In genomic region chr11:81806905-81807659, GRCm38 (mm10) we compare ENCODE assay signal across 32 mouse cellular contexts. TPM values are rescaled to one million over a fixed set of nuclear protein-coding genes. Genes with fewer than 3 reads are reported as not detected.
DNase-seq lines count a peak whose midpoint lies in the region; ATAC-seq and TF ChIP-seq lines count a peak whose summit lies in the region.
"Had no signal": no experiment of that assay in that cellular context is flagged by ENCODE, and none has a peak within 500 bp of the region (broad histone marks: within the 10 kb centered on the region; RNA-seq: fewer than 3 reads in every experiment).

No protein-coding gene starts in this region.

- WGBS in midbrain, embryonic 11.5 days = 80% methylated on average over 11 of the region's 11 CpGs
- 80% methylated on average over 11 of the region's 11 CpGs for WGBS in midbrain, embryonic 15.5 days
- WGBS in stomach, postnatal 0 days = 49% methylated on average over 11 of the region's 11 CpGs
- 81% methylated on average over 11 of the region's 11 CpGs for WGBS in thymus, adult 2 months

- no peak for TF ChIP-seq EP300 in stomach, postnatal 0 days (optimal IDR thresholded peaks at IDR 0.05)

- no peak for DNase-seq in midbrain, embryonic 11.5 days (ENCODE audit: low spot score, missing footprints)
- DNase-seq in monocyte, adult 2 months (ENCODE audit: low read depth in 1 of 2, low spot score in 2 of 2) = peak; percentile 3 to 23
- DNase-seq in stomach, postnatal 0 days (ENCODE audit: low spot score) = peak; percentile 22
- no peak for DNase-seq in thymus, adult 2 months
- DNase-seq in spleen, adult 12 weeks (ENCODE audit: low spot score) = no peak
- DNase-seq: adrenal gland, adult 2 months; cerebellum, adult 8-10 months; cerebellum, postnatal 36 days; embryo, embryonic 11 days; gastrocnemius, adult 2 months; heart, postnatal 36 days; kidney, postnatal 36 days; layer of hippocampus, postnatal 36 days; right cerebral cortex, adult 18-20 months; right cerebral cortex, postnatal 4 days; thymus, postnatal 25 days had no signal

- no peak overlapping the region for H3K27ac ChIP-seq in midbrain, embryonic 11.5 days (ENCODE audit: low read depth, low read length)
- no peak overlapping the region for H3K27ac ChIP-seq in midbrain, embryonic 15.5 days
- no peak overlapping the region for H3K27ac ChIP-seq in stomach, postnatal 0 days (replicated peaks)
- no peak overlapping the region for H3K27ac ChIP-seq in thymus, adult 2 months (ENCODE audit: control insufficient read depth, insufficient read depth, low read length)
- H3K27ac ChIP-seq: embryonic facial prominence, embryonic 15.5 days; gastrocnemius, adult 2 months; heart, embryonic 15.5 days; hindbrain, embryonic 14.5 days; kidney, embryonic 15.5 days; limb, embryonic 12.5 days; lung, embryonic 15.5 days; macrophage had no signal

- no peak overlapping the region for H3K4me2 ChIP-seq in midbrain, embryonic 11.5 days
- no peak overlapping the region for H3K4me2 ChIP-seq in midbrain, embryonic 15.5 days
- H3K4me2 ChIP-seq in stomach, postnatal 0 days (replicated peaks; ENCODE audit: low read depth) = no peak overlapping the region
- H3K4me2 ChIP-seq: embryonic facial prominence, embryonic 15.5 days; heart, embryonic 15.5 days; hindbrain, embryonic 14.5 days; kidney, embryonic 15.5 days; limb, embryonic 12.5 days; liver, embryonic 11.5 days; lung, embryonic 15.5 days had no signal

- no peaks in the 10 kb centered on the region for H3K36me3 ChIP-seq in midbrain, embryonic 11.5 days (ENCODE audit: control insufficient read depth, insufficient read depth, low read length)
- no peaks in the 10 kb centered on the region for H3K36me3 ChIP-seq in midbrain, embryonic 15.5 days (replicated peaks)
- H3K36me3 ChIP-seq in stomach, postnatal 0 days (ENCODE audit: control insufficient read depth, insufficient read depth, low read length) = no peaks in the 10 kb centered on the region
- no peaks in the 10 kb centered on the region for H3K36me3 ChIP-seq in thymus, adult 2 months (ENCODE audit: control insufficient read depth, insufficient read depth, low read length)
- H3K36me3 ChIP-seq: embryonic facial prominence, embryonic 15.5 days; heart, embryonic 15.5 days; kidney, embryonic 15.5 days; limb, embryonic 12.5 days; lung, embryonic 15.5 days had no signal

- H3K9me3 ChIP-seq in midbrain, embryonic 11.5 days (ENCODE audit: control insufficient read depth, low read length) = no peaks in the 10 kb centered on the region
- H3K9me3 ChIP-seq in midbrain, embryonic 15.5 days = no peaks in the 10 kb centered on the region
- no peaks in the 10 kb centered on the region for H3K9me3 ChIP-seq in stomach, postnatal 0 days (ENCODE audit: control insufficient read depth, low read length)
- H3K9me3 ChIP-seq: embryonic facial prominence, embryonic 15.5 days; heart, embryonic 15.5 days; kidney, embryonic 15.5 days; limb, embryonic 12.5 days; lung, embryonic 15.5 days had no signal

- peak; percentile 24; the same call in 1 of the 2 replicates for TF ChIP-seq CTCF in stomach, postnatal 0 days (IDR thresholded peaks at IDR 0.05; ENCODE audit: low read depth)
- TF ChIP-seq CTCF in thymus, adult 2 months (IDR thresholded peaks at IDR 0.05; ENCODE audit: borderline replicate concordance, control insufficient read depth, extremely low read depth, insufficient read depth, low read length, poor library complexity) = no peak

- peak; percentile 33; the same call in 1 of the 2 replicates for ATAC-seq in midbrain, embryonic 11.5 days (ENCODE audit: low FRiP score)
- ATAC-seq in midbrain, embryonic 15.5 days (replicated peaks) = no peak
- peak; percentile 93 for ATAC-seq in granulocyte monocyte progenitor cell, adult 5-6 weeks (replicated peaks; ENCODE audit: poor library complexity, severe bottlenecking)
- ATAC-seq in stomach, postnatal 0 days (ENCODE audit: low FRiP score, low TSS enrichment) = 0 out of 2 replicates have a peak, but pooled peaks have one; percentile 53
- ATAC-seq: forebrain, embryonic 14.5 days; inflammation-experienced regulatory T-cells, adult 6 months had no signal

- no peaks in the 10 kb centered on the region for H3K4me1 ChIP-seq in midbrain, embryonic 11.5 days (ENCODE audit: control insufficient read depth, insufficient read depth, low read length)
- no peaks in the 10 kb centered on the region for H3K4me1 ChIP-seq in midbrain, embryonic 15.5 days
- H3K4me1 ChIP-seq in stomach, postnatal 0 days (replicated peaks; ENCODE audit: control insufficient read depth, insufficient read depth) = no peaks in the 10 kb centered on the region
- no peaks in the 10 kb centered on the region for H3K4me1 ChIP-seq in thymus, adult 2 months (replicated peaks; ENCODE audit: control insufficient read depth, insufficient read depth, low read length)
- H3K4me1 ChIP-seq: embryonic facial prominence, embryonic 15.5 days; heart, embryonic 15.5 days; kidney, embryonic 15.5 days; lung, embryonic 15.5 days had no signal

- H3K9ac ChIP-seq in midbrain, embryonic 11.5 days (ENCODE audit: low read length) = no peak overlapping the region
- no peak overlapping the region for H3K9ac ChIP-seq in midbrain, embryonic 15.5 days
- no peak overlapping the region for H3K9ac ChIP-seq in stomach, postnatal 0 days (ENCODE audit: low read length)
- H3K9ac ChIP-seq: embryonic facial prominence, embryonic 15.5 days; heart, embryonic 15.5 days; hindbrain, embryonic 14.5 days; kidney, embryonic 15.5 days; limb, embryonic 12.5 days; lung, embryonic 15.5 days had no signal

- no peak for TF ChIP-seq POLR2A in thymus, adult 2 months (IDR thresholded peaks at IDR 0.05; ENCODE audit: control insufficient read depth, extremely low read depth, insufficient read depth, low read length, poor library complexity)

- no peaks in the 10 kb centered on the region for H3K27me3 ChIP-seq in midbrain, embryonic 11.5 days (ENCODE audit: control insufficient read depth, insufficient read depth, low read length)
- H3K27me3 ChIP-seq in midbrain, embryonic 15.5 days (replicated peaks) = no peaks in the 10 kb centered on the region
- H3K27me3 ChIP-seq in stomach, postnatal 0 days (ENCODE audit: control insufficient read depth, insufficient read depth, low read length) = no peaks in the 10 kb centered on the region
- no peaks in the 10 kb centered on the region for H3K27me3 ChIP-seq in thymus, adult 2 months (ENCODE audit: control insufficient read depth, insufficient read depth, low read length)
- H3K27me3 ChIP-seq: embryonic facial prominence, embryonic 15.5 days; heart, embryonic 15.5 days; kidney, embryonic 15.5 days; limb, embryonic 12.5 days; lung, embryonic 15.5 days had no signal

- no peak overlapping the region for H3K4me3 ChIP-seq in midbrain, embryonic 11.5 days (ENCODE audit: low read depth, low read length)
- H3K4me3 ChIP-seq in midbrain, embryonic 15.5 days = no peak overlapping the region
- no peak overlapping the region for H3K4me3 ChIP-seq in stomach, postnatal 0 days (ENCODE audit: low read depth, low read length)
- H3K4me3 ChIP-seq in thymus, adult 2 months (ENCODE audit: control insufficient read depth, insufficient read depth, low read length) = no peak overlapping the region
- H3K4me3 ChIP-seq: embryonic facial prominence, embryonic 15.5 days; gastrocnemius, adult 2 months; heart, embryonic 15.5 days; kidney, embryonic 15.5 days; limb, embryonic 12.5 days; lung, embryonic 15.5 days had no signal

RNA-seq across cellular contexts. Expression of gene 5530401A14Rik, which starts 53.4 kb away (rescaled TPM):
- polyA plus RNA-seq in midbrain, embryonic 11.5 days (2014; fragmentation: Nextera tagmentation; extraction: Ambion mirVana) = 0.14 TPM in 2 replicates
- polyA plus RNA-seq in midbrain, embryonic 15.5 days (2015; fragmentation: Nextera tagmentation; extraction: Ambion mirVana) = 0.76 and 0.77 TPM in 2 replicates
- total RNA-seq in granulocyte monocyte progenitor cell, adult 5-6 weeks (2014; fragmentation: Nextera tagmentation) = not detected in 2 replicates
- total RNA-seq in granulocyte monocyte progenitor cell, adult 5-6 weeks (2017) = not detected in 2 replicates
- 0.04 TPM in 1 of 2 replicates, not detected in the other for polyA plus RNA-seq in stomach, postnatal 0 days (2015; fragmentation: Nextera tagmentation; extraction: Ambion mirVana)
- not detected in 2 replicates for polyA plus RNA-seq in thymus, adult 2 months (2012; rRNA removed)
- total RNA-seq: MEL had no signal
- polyA plus RNA-seq: adrenal gland, adult 2 months; C2C12; heart, embryonic 15.5 days; inflammation-experienced regulatory T-cells, adult 6 months; limb, embryonic 12.5 days; liver, embryonic 11.5 days; lung, embryonic 15.5 days; macrophage; neural tube, embryonic 11.5 days; testis, adult 2 months had no signal

Comparison
In these comparisons a context has a peak if more than half of its experiments do, and no peak if none do; other contexts are left out.
1. DNase-seq: peak in monocyte, adult 2 months (2 of 2) and stomach, postnatal 0 days (single experiment); none in midbrain, embryonic 11.5 days (single experiment), thymus, adult 2 months (single experiment) and spleen, adult 12 weeks (single experiment).